Mouse (Mus musculus) megakaryocyte, embryonic 14.5 days (primary cell): ENCODE data around the gene Nkain4.

ENCODE experiments used
- FLI1 ChIP-seq: IDR thresholded peaks from 2 replicates; pipeline ENCODE4 v1.6.1; 2012; ENCODE audit warnings: low read length, inconsistent platforms, mixed read lengths
- GATA1 ChIP-seq: IDR thresholded peaks from 3 replicates; pipeline ENCODE4 v1.6.1; 2012; ENCODE audit warnings: mixed read lengths, low read length, inconsistent platforms, borderline replicate concordance

DNA sequence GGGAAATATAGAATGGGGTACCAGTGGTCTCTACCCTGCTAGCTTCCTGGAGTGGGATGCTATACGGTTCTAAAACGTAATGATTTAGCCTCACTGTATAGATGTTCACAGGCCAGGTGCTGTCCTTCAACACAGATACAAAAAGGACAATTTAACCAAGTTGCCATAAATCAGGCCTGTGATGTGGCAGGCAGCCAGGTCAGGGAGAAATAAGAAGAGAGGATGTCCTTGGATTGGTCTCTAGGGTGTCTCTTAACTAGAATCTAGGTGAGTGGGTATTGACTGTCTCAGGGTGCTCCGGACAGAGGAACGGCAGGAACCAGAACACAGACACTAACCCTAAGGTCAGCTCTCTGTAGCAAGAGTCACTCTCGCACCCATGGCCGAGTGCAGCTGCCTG is 31.8 kb downstream of the Nkain4 start:
- TF ChIP-seq GATA1 (no peak), FLI1 (no peak)
